Mouse (Mus musculus) right cerebral cortex, postnatal 25 days (tissue): ENCODE measurements around the gene Zfp36l1.

Experiments
- DNase-seq: peaks from one replicate; pipeline ENCODE4 v3.0.0; 2022

The Zfp36l1 gene

GRCm38 (mm10) chr12:80112852-80113551 lies at the start of gene Zfp36l1:
Zfp36l1 (minus strand) TSS chr12:80113013.
- DNase-seq = peak; percentile 56

DNA sequence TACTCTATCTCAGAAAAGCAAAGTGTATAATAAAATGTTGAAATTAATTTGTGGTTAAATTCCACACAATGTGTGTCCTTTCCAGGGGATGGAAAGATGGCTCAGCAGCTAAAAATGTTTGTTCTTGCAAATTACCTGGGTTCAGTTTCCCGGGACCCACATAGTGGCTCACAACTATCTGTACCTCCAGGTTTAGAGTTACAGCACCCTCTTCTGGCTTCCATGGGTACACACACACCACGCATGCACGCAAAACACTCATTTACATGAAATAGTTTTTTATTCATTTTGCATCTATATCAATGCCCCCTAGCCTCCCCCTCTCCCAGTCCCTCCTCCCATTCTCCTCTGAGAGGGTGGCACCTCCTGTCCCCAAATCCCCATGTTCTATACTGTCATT lies 49.6 kb upstream of the Zfp36l1 start:
- no peak for DNase-seq

DNA sequence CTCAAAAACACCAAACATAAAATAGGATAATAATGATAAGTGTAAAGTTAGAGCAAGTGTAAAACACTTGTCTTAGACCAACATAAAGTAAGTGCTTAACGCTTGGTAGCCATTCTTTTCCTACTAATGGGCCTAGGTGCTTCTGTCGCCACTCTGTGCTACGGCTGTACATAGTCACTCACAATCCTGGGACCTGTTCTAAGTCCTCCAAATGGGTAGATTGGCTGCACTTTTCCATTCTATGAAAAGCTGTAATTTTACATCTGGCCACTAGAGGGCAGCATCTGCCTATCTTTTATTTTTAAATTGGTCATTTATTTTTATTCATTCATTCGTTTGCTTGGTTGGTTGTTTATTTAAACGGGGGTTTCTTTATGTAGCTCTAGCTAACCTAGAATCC lies 44.9 kb upstream of the Zfp36l1 start:
- no peak for DNase-seq

- DNase-seq = peak; percentile 25
Measured at GRCm38 (mm10) chr12:80153687-80154326, 41.0 kb upstream of the Zfp36l1 start.

GRCm38 (mm10) chr12:80153078-80153477 lies 40.3 kb upstream of the Zfp36l1 start:
- no peak for DNase-seq

- DNase-seq = no peak
Measured at GRCm38 (mm10) chr12:80151821-80152220, 39.0 kb upstream of the Zfp36l1 start.

DNA sequence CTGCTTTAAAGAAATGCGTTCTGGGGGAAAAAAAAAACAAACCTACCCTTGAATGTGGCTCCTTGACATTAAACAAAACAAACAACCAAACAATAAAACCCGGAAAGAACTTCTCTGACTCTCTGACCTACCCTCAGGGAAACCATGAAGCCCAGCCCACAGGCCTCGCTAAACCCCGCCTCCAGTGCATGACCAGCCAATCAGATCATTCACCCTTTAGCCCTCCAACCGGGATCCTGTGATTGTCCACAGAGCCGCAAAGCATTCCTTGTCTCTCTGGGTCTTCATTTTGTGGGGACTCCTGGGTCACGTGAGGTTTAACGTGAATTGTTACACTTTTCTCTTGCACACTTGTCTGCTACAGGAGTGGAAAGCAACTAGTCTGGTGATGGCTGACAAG lies 37.8 kb upstream of the Zfp36l1 start:
- no peak for DNase-seq

- DNase-seq = no peak
Measured at GRCm38 (mm10) chr12:80147563-80148214, 34.9 kb upstream of the Zfp36l1 start.

DNA sequence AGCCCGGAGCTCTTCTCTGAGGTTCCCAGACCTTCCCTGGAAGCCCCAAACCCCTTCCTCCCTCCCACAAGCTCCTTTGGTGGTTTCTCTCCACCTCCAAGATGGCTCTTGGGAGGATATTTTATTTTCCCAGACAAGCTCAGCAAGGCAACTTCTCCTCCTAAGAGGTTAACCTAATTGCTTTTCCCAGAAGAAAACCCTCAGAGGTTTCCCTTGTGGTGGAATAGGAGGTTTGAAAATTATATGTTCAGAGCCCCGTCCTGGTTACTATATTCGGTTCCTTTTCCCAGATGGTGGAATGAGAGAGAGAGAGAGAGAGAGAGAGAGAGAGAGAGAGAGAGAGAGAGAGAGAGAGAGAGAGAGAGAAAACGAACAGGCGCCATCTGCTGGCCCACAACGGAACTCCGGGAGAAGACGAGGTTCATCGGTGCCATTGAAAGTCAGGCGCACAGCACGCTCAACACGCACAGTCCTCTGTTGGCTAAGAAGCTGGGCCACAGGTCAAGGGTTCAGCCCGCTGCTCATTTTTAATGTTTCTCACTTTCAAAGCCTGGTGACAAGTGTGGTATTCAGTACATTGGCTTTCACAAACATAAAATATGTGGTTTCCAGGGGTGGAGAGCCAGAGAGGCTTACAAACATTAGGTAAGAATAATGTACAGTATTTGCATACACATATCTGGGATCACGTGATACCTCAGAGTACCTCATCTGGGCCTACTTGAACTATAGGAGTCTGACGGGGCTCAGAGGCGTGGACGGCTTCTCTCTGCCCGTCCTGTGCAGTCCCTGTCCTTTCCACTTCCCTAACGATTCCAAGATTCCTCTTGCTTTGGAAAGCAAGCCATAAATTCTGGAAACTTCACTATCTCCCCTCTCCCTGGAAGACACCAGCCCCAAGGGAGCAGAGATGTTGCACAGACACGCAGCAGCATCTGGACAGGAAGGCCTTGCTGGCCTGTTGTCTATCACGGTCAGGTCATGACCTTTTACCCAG lies 33.7 kb upstream of the Zfp36l1 start:
- DNase-seq = no peak

- no peak for DNase-seq
Measured at GRCm38 (mm10) chr12:80145365-80145764, 32.6 kb upstream of the Zfp36l1 start.

DNA sequence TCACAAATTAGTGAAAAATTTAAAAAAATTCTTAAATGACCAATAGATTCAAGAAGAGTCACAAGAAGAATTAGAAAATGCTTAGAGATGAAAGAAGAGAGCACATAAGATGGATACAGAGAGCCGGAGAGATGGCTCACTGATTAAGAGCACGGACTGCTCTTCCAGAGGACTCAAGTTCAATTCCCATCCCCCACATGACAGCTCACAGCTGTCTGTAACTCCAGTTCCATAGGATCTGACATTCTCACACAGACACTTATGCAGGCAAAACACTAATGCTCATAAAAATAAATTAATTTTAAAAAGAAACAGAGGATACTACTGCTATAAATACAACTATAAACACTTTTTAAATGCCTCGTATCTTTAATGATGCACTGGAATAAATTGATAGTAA lies 32.0 kb upstream of the Zfp36l1 start:
- DNase-seq = no peak

- peak; percentile 25 for DNase-seq
Measured at GRCm38 (mm10) chr12:80141470-80141869, 28.7 kb upstream of the Zfp36l1 start.

GRCm38 (mm10) chr12:80141011-80141410 lies 28.2 kb upstream of the Zfp36l1 start:
- DNase-seq = no peak

DNA sequence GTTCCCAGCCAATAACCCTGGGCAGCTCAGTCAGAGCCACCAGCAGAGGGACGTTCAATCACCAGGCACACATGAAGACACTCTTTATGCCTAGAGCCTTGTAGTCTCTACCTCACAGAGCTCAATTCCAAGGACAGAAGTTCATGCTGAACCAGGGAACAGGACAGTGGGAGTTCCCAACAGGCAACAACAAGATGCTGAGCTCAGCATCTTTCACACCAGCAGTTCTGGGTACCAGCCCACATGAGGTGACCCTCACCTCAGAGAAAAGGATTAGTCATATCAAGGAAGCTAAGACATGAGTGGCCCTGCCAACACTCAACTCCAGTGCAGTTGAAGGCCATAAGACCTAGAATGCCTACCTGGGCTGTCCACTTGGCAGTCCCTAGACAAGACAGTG lies 24.9 kb upstream of the Zfp36l1 start:
- no peak for DNase-seq

DNA sequence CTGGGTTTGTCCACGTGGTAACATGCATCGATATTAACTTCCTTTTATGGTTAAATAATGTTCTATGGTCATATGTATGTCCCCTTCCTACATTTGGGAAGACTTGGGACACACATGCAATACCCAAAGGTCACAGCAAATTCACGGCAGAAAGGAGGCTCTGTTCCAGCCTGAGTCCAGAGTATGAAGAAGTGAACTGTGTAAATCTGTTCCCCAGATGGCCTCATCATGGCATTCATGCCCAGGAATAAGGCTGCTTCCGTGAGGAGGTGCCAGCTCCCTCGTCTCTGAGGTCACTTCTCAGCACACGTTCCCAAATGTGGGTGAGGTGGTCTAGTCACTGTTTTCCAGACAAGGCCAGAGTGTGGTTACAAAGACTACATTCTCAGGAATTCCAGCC lies 24.4 kb upstream of the Zfp36l1 start:
- DNase-seq = no peak

GRCm38 (mm10) chr12:80136264-80136930 lies 23.6 kb upstream of the Zfp36l1 start:
- no peak for DNase-seq

- no peak for DNase-seq
Measured at GRCm38 (mm10) chr12:80135173-80135572, 22.4 kb upstream of the Zfp36l1 start.

- DNase-seq = no peak
Measured at GRCm38 (mm10) chr12:80133011-80133545, 20.3 kb upstream of the Zfp36l1 start.

DNA sequence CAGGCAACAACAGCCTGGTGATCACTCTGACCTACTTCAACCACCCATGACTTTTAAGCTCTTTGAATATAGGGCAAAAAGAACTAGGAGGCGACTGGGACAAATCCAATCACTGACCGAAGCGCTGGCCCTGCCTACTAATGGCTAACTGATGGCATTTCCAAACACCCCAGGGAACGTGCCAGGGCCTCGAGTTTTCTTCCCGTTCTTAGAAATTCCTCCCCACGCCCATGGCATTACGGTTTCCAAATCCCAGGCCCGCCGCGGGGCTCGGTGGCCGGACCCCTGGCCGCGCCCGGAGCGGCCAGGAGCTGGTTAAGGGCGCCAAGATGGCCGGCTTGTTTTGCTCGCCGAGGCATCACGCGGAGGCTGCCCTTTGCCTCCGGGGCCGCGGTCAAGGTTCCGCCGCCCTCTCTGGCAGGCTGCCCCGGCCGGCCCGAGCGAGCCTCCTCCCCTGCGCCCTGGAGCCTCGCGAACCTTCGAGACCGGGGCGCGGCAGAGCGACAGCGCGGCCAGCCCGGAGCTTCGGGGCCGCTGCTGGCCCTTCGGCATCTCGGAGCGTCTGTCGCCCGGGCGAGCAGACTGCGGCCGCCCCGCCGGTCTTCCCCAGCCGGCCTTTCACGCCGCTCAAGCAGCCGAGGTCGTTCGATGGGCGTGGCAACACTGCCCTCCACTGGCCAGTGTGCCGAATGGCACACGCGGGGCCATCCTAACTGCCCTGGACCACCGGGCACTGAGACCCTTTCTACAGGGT lies 19.6 kb upstream of the Zfp36l1 start:
- peak; percentile 75 for DNase-seq

- DNase-seq = no peak
Measured at GRCm38 (mm10) chr12:80131359-80132249, 18.8 kb upstream of the Zfp36l1 start.
